Mouse (Mus musculus) spleen, adult 2 months (tissue): ENCODE measurements at regions not wholly inside any gene's neighbourhood (a gene's known extent, or its start where the extent isn't known, plus 50 kb on each side); places are given as distances from the start of the nearest gene placed in this dataset.

ENCODE experiments used
- CTCF ChIP-seq: fragments of 200-500 bp; IDR thresholded peaks from 2 replicates; pipeline ENCODE4 v1.5.1; 2011; ENCODE audit warnings: mild to moderate bottlenecking, inconsistent platforms; ENCODE audit not compliant: insufficient read depth, insufficient read length, insufficient replicate concordance; ENCODE audit errors: extremely low read depth
- POLR2A ChIP-seq: fragments of 200-500 bp; IDR thresholded peaks from 2 replicates; pipeline ENCODE4 v1.6.1; 2011; ENCODE audit warnings: low read depth, low read length, inconsistent platforms

GRCm38 (mm10) chr9:115367808-115368207, 57.6 kb upstream of the Stt3b start:
- TF ChIP-seq POLR2A (no peak), CTCF (no peak)
